Mouse (Mus musculus) right cerebral cortex, postnatal 25 days (tissue): ENCODE measurements at regions not wholly inside any gene's neighbourhood (a gene's known extent, or its start where the extent isn't known, plus 50 kb on each side); places are given as distances from the start of the nearest gene placed in this dataset.
A peak's percentile ranks its signal among the peaks of the same experiment; 100 is the strongest.

Experiments
- DNase-seq: peaks from one replicate; pipeline ENCODE4 v3.0.0; 2022

- no peak for DNase-seq
Observed at GRCm38 (mm10) chr19:15032297-15032947, 434.6 kb upstream of the Tle4 start.

GRCm38 (mm10) chr19:15031483-15031882, 433.6 kb upstream of the Tle4 start:
- no peak for DNase-seq

GRCm38 (mm10) chr19:15003596-15003995, 405.7 kb upstream of the Tle4 start:
- no peak for DNase-seq

GRCm38 (mm10) chr19:14993344-14993743, 395.5 kb upstream of the Tle4 start:
- no peak for DNase-seq

GRCm38 (mm10) chr19:14970161-14970560, 372.3 kb upstream of the Tle4 start:
- DNase-seq = no peak

- no peak for DNase-seq
Observed at GRCm38 (mm10) chr19:14968283-14968682, 370.4 kb upstream of the Tle4 start.

- DNase-seq = peak; percentile 19
Observed at GRCm38 (mm10) chr19:14957727-14958126, 359.9 kb upstream of the Tle4 start.

- DNase-seq = no peak
Observed at GRCm38 (mm10) chr19:14957154-14957553, 359.3 kb upstream of the Tle4 start.

- DNase-seq = no peak
Observed at GRCm38 (mm10) chr19:14956392-14956791, 358.5 kb upstream of the Tle4 start.

- no peak for DNase-seq
Observed at GRCm38 (mm10) chr19:14955969-14956368, 358.1 kb upstream of the Tle4 start.

GRCm38 (mm10) chr19:14940207-14940952, 342.5 kb upstream of the Tle4 start:
- no peak for DNase-seq

GRCm38 (mm10) chr19:14922238-14922637, 324.4 kb upstream of the Tle4 start:
- no peak for DNase-seq

GRCm38 (mm10) chr19:14911056-14911850, 313.4 kb upstream of the Tle4 start:
- no peak for DNase-seq

- DNase-seq = no peak
Observed at GRCm38 (mm10) chr19:14894875-14895274, 297.0 kb upstream of the Tle4 start.

GRCm38 (mm10) chr19:14892390-14892758, 294.5 kb upstream of the Tle4 start:
- DNase-seq = no peak

- no peak for DNase-seq
Observed at GRCm38 (mm10) chr19:14891689-14892389, 294.0 kb upstream of the Tle4 start.

- DNase-seq = no peak
Observed at GRCm38 (mm10) chr19:14891090-14891428, 293.2 kb upstream of the Tle4 start.

- DNase-seq = peak; percentile 39
Observed at GRCm38 (mm10) chr19:14890241-14891089, 292.6 kb upstream of the Tle4 start.

- DNase-seq = no peak
Observed at GRCm38 (mm10) chr19:14889794-14890193, 291.9 kb upstream of the Tle4 start.

- DNase-seq = no peak
Observed at GRCm38 (mm10) chr19:14883707-14884421, 286.0 kb upstream of the Tle4 start.

GRCm38 (mm10) chr19:14880818-14881217, 283.0 kb upstream of the Tle4 start:
- DNase-seq = no peak

- DNase-seq = no peak
Observed at GRCm38 (mm10) chr19:14873986-14874385, 276.1 kb upstream of the Tle4 start.
